Mouse (Mus musculus): ENCODE data around the gene Col1a1. TPM values are rescaled to one million over a fixed set of nuclear protein-coding genes. Genes with fewer than 3 reads are reported as not detected.
"Not testable (repeated sequence)": the region's sequence is repeated elsewhere in the genome, so short reads cannot be mapped to it uniquely, and the experiment has no call there.

The Col1a1 gene
- polyA plus RNA-seq, 1 experiment = 106 TPM

- DNase-seq (ENCODE audit: low read depth) = no peak
Measured at GRCm38 (mm10) chr11:94937787-94938186, 1.8 kb downstream of the Col1a1 start.

GRCm38 (mm10) chr11:94938296-94938695 is 2.3 kb downstream of the Col1a1 start:
- DNase-seq (ENCODE audit: low read depth) = no peak

GRCm38 (mm10) chr11:94939280-94939679 is 3.3 kb downstream of the Col1a1 start:
- no peak for DNase-seq (ENCODE audit: low read depth)

- no peak for DNase-seq (ENCODE audit: low read depth)
Measured at GRCm38 (mm10) chr11:94941121-94941520, 5.1 kb downstream of the Col1a1 start.

- DNase-seq (ENCODE audit: low read depth) = no peak
Measured at GRCm38 (mm10) chr11:94941776-94942175, 5.8 kb downstream of the Col1a1 start.

- no peak for DNase-seq (ENCODE audit: low read depth)
Measured at GRCm38 (mm10) chr11:94942282-94943023, 6.4 kb downstream of the Col1a1 start.

- no peak for DNase-seq (ENCODE audit: low read depth)
Measured at GRCm38 (mm10) chr11:94943054-94943453, 7.0 kb downstream of the Col1a1 start.

- DNase-seq (ENCODE audit: low read depth) = no peak
Measured at GRCm38 (mm10) chr11:94944295-94944694, 8.3 kb downstream of the Col1a1 start.

- no peak for DNase-seq (ENCODE audit: low read depth)
Measured at GRCm38 (mm10) chr11:94945236-94945635, 9.2 kb downstream of the Col1a1 start.

- DNase-seq (ENCODE audit: low read depth) = no peak
Measured at GRCm38 (mm10) chr11:94952169-94952568, 16.1 kb downstream of the Col1a1 start.

GRCm38 (mm10) chr11:94955103-94955502 is 19.1 kb downstream of the Col1a1 start:
- no peak for DNase-seq (ENCODE audit: low read depth)

GRCm38 (mm10) chr11:94957693-94958064 is 21.7 kb downstream of the Col1a1 start:
- no peak for DNase-seq (ENCODE audit: low read depth)

GRCm38 (mm10) chr11:94958065-94958858 is 22.2 kb downstream of the Col1a1 start:
- DNase-seq (ENCODE audit: low read depth) = peak; percentile 54

GRCm38 (mm10) chr11:94962534-94963101 is 26.6 kb downstream of the Col1a1 start:
- no peak for DNase-seq (ENCODE audit: low read depth)

- no peak for DNase-seq (ENCODE audit: low read depth)
Measured at GRCm38 (mm10) chr11:94967419-94967818, 31.4 kb downstream of the Col1a1 start, which contains the start of gene Hils1. Gene Hils1 (plus strand): TSS chr11:94967593.

- no peak for DNase-seq (ENCODE audit: low read depth)
Measured at GRCm38 (mm10) chr11:94968187-94968586, 32.2 kb downstream of the Col1a1 start.

GRCm38 (mm10) chr11:94969709-94970108 is 33.7 kb downstream of the Col1a1 start:
- DNase-seq (ENCODE audit: low read depth) = not testable (repeated sequence)

GRCm38 (mm10) chr11:94970210-94970943 is 34.4 kb downstream of the Col1a1 start:
- DNase-seq (ENCODE audit: low read depth) = no peak

- DNase-seq (ENCODE audit: low read depth) = no peak
Measured at GRCm38 (mm10) chr11:94971895-94972615, 36.0 kb downstream of the Col1a1 start.

GRCm38 (mm10) chr11:94972887-94973286 is 36.9 kb downstream of the Col1a1 start:
- no peak for DNase-seq (ENCODE audit: low read depth)

- DNase-seq (ENCODE audit: low read depth) = no peak
Measured at GRCm38 (mm10) chr11:94973313-94973712, 37.3 kb downstream of the Col1a1 start.
